Comparison of ENCODE assay signal across 16 mouse cellular contexts in genomic region chr8:12768747-12769146, GRCm38 (mm10). TPM values are rescaled to one million over a fixed set of nuclear protein-coding genes. Genes with fewer than 3 reads are reported as not detected.
A peak's percentile ranks its signal among the peaks of the same experiment; 100 is the strongest.
DNase-seq lines count a peak whose midpoint lies in the region; ATAC-seq and TF ChIP-seq lines count a peak whose summit lies in the region.
"Had no signal": no experiment of that assay in that cellular context is flagged by ENCODE, and none has a peak within 500 bp of the region (broad histone marks: within the 10 kb centered on the region; RNA-seq: fewer than 3 reads in every experiment).

No protein-coding gene starts in this region.

- no peak overlapping the region for H3K27ac ChIP-seq in cerebellum, adult 2 months (ENCODE audit: insufficient read depth, low read length)
- no peak overlapping the region for H3K27ac ChIP-seq in heart, adult 2 months
- no peak overlapping the region for H3K27ac ChIP-seq in heart, embryonic 11.5 days (ENCODE audit: low read depth, low read length)
- H3K27ac ChIP-seq in left cerebral cortex, adult 2 months, result no peak overlapping the region
- H3K27ac ChIP-seq: forebrain, embryonic 12.5 days; hindbrain, embryonic 14.5 days; intestine, embryonic 15.5 days had no signal

- no peaks in the 10 kb centered on the region for H3K36me3 ChIP-seq in heart, adult 2 months (ENCODE audit: control insufficient read depth, insufficient read depth, low read length)
- no peaks in the 10 kb centered on the region; the same call in 1 of the 2 replicates for H3K36me3 ChIP-seq in heart, embryonic 11.5 days (ENCODE audit: control insufficient read depth, insufficient read depth, low read length)
- H3K36me3 ChIP-seq: intestine, embryonic 15.5 days had no signal

- DNase-seq in cerebellum, adult 2 months, result peak; percentile 50 to 68
- no peak for DNase-seq in cerebellum, postnatal 10 days
- no peak for DNase-seq in heart, adult 2 months
- peak; percentile 40 to 42 for DNase-seq in left cerebral cortex, adult 2 months (ENCODE audit: extremely low spot score in 1 of 2, low spot score in 2 of 2)
- no peak for DNase-seq in left cerebral cortex, postnatal 4 days
- peak; percentile 83 for DNase-seq in brain, adult 2 months (ENCODE audit: low read depth, low spot score)
- DNase-seq: gastrocnemius, postnatal 14 days; heart, postnatal 10 days; kidney, adult 9 months; kidney, postnatal 25 days; lung, adult 18-20 months had no signal

- no peaks in the 10 kb centered on the region for H3K9me3 ChIP-seq in heart, embryonic 11.5 days (replicated peaks; ENCODE audit: control insufficient read depth, low read length)
- H3K9me3 ChIP-seq: forebrain, embryonic 12.5 days; intestine, embryonic 15.5 days had no signal

- H3K4me1 ChIP-seq in cerebellum, adult 2 months (ENCODE audit: control insufficient read depth, insufficient read depth, low read length), result peaks cover 37% of the 10 kb centered on the region
- H3K4me1 ChIP-seq in heart, adult 2 months (ENCODE audit: control insufficient read depth, insufficient read depth, low read length), result peaks cover 7% of the 10 kb centered on the region; the same call in 1 of the 2 replicates
- H3K4me1 ChIP-seq in heart, embryonic 11.5 days (ENCODE audit: control insufficient read depth, insufficient read depth, low read length), result peaks cover 40% of the 10 kb centered on the region
- H3K4me1 ChIP-seq: forebrain, embryonic 12.5 days had no signal

- TF ChIP-seq CTCF in cerebellum, adult 2 months (IDR thresholded peaks at IDR 0.05; ENCODE audit: borderline replicate concordance, insufficient read depth, low read depth, low read length), result no peak
- TF ChIP-seq CTCF in heart, adult 2 months (IDR thresholded peaks at IDR 0.05), result no peak
- no peak for TF ChIP-seq CTCF in left cerebral cortex, adult 2 months (IDR thresholded peaks at IDR 0.05)

- 38% methylated on average over 6 of the region's 6 CpGs for WGBS in cerebellum, adult 2 months
- 47% methylated on average over 6 of the region's 6 CpGs for WGBS in heart, adult 2 months
- 44% methylated on average over 6 of the region's 6 CpGs for WGBS in heart, embryonic 11.5 days (ENCODE audit: insufficient replicate concordance)

- intact Hi-C loops in heart, adult 2 months (cut with DNase I), result no loop called here
- intact Hi-C loops in left cerebral cortex, adult 2 months (cut with DNase I), result no loop called here
- intact Hi-C loops in left cerebral cortex, postnatal 4 days (cut with DNase I), result no loop called here

- H3K4me3 ChIP-seq in cerebellum, adult 2 months (replicated peaks; ENCODE audit: insufficient read depth, low read depth, low read length), result no peak overlapping the region
- no peak overlapping the region for H3K4me3 ChIP-seq in heart, adult 2 months
- no peak overlapping the region for H3K4me3 ChIP-seq in heart, embryonic 11.5 days (ENCODE audit: low read depth, low read length)
- H3K4me3 ChIP-seq in left cerebral cortex, adult 2 months, result no peak overlapping the region
- H3K4me3 ChIP-seq: forebrain, embryonic 12.5 days; intestine, embryonic 15.5 days had no signal

- TF ChIP-seq POLR2A in cerebellum, adult 2 months (IDR thresholded peaks at IDR 0.05; ENCODE audit: borderline replicate concordance, insufficient read depth, low read length), result no peak
- no peak for TF ChIP-seq POLR2A in heart, adult 2 months (IDR thresholded peaks at IDR 0.05; ENCODE audit: insufficient read depth, low read depth, low read length)

- TF ChIP-seq EP300 in heart, adult 2 months (IDR thresholded peaks at IDR 0.05; ENCODE audit: insufficient read depth, low read depth, low read length), result no peak

- peak overlapping the region; percentile 8; the same call in 1 of the 2 replicates for H3K9ac ChIP-seq in heart, adult 2 months (ENCODE audit: low read depth, low read length)
- H3K9ac ChIP-seq in heart, embryonic 11.5 days (ENCODE audit: low read depth, low read length), result no peak overlapping the region
- H3K9ac ChIP-seq: forebrain, embryonic 12.5 days; hindbrain, embryonic 14.5 days; intestine, embryonic 15.5 days had no signal

- no peak for ATAC-seq in heart, embryonic 11.5 days (replicated peaks; ENCODE audit: insufficient number of reproducible peaks, low FRiP score, low TSS enrichment)
- ATAC-seq: intestine, embryonic 15.5 days had no signal

- no peak overlapping the region for H3K4me2 ChIP-seq in heart, embryonic 11.5 days
- H3K4me2 ChIP-seq: forebrain, embryonic 12.5 days; hindbrain, embryonic 14.5 days; intestine, embryonic 15.5 days; liver, embryonic 11.5 days had no signal

- H3K27me3 ChIP-seq in cerebellum, adult 2 months (ENCODE audit: control insufficient read depth, insufficient read depth, low read length), result no peaks in the 10 kb centered on the region
- H3K27me3 ChIP-seq in heart, adult 2 months (ENCODE audit: control insufficient read depth, insufficient read depth, low read length), result no peaks in the 10 kb centered on the region
- H3K27me3 ChIP-seq in heart, embryonic 11.5 days (ENCODE audit: control insufficient read depth, insufficient read depth, low read length), result no peaks in the 10 kb centered on the region
- H3K27me3 ChIP-seq: forebrain, embryonic 12.5 days; intestine, embryonic 15.5 days had no signal

- peaks cover 8% of the 10 kb centered on the region; the same call in 1 of the 2 replicates for H3K79me2 ChIP-seq in heart, adult 2 months (replicated peaks; ENCODE audit: control insufficient read depth, insufficient read depth, low read length)

RNA-seq across cellular contexts. Expression of gene Atp11a, which starts 11.9 kb away (rescaled TPM):
- polyA plus RNA-seq in cerebellum, adult 2 months (2012; rRNA removed), result 63.6 and 71.6 TPM in 2 replicates
- 10 to 100 TPM; 79.5 to 80.1 TPM for total RNA-seq in heart, adult 2 months (2021)
- 56.0 and 88.5 TPM in 2 replicates for polyA plus RNA-seq in heart, adult 2 months (2012; rRNA removed)
- 15.6 and 16.4 TPM in 2 replicates for polyA plus RNA-seq in heart, embryonic 11.5 days (2014; fragmentation: Nextera tagmentation; extraction: Ambion mirVana)
- 10 to 100 TPM; 47.5 to 55.7 TPM for total RNA-seq in left cerebral cortex, adult 2 months (2021)
- 10 to 100 TPM; 63.2 to 64.5 TPM for total RNA-seq in left cerebral cortex, postnatal 4 days (2021)

Comparison
In these comparisons a context has a peak if more than half of its experiments do, and no peak if none do; other contexts are left out.
1. DNase-seq: peak in cerebellum, adult 2 months (2 of 2), left cerebral cortex, adult 2 months (2 of 2) and brain, adult 2 months (single experiment); none in cerebellum, postnatal 10 days (0 of 2), heart, adult 2 months (0 of 2) and left cerebral cortex, postnatal 4 days (single experiment).